In genomic region chr9:119425217-119425975, GRCm38 (mm10) we compare ENCODE assay signal across 8 mouse cellular contexts. TPM values are rescaled to one million over a fixed set of nuclear protein-coding genes. Genes with fewer than 3 reads are reported as not detected.
DNase-seq lines count a peak whose midpoint lies in the region; ATAC-seq lines count a peak whose summit lies in the region.

No protein-coding gene starts in this region.

- 19% methylated on average over 7 of the region's 7 CpGs for WGBS in heart, embryonic 12.5 days
- 19% methylated on average over 7 of the region's 7 CpGs for WGBS in kidney, embryonic 15.5 days

- DNase-seq in cerebellum, adult 11-12 months: peak; percentile 52
- no peak for DNase-seq in cerebellum, adult 11 months
- peak; percentile 54 for DNase-seq in cerebellum, adult 9-11 months
- DNase-seq in lung, postnatal 14 days: peak; percentile 51
- DNase-seq in urinary bladder, adult 2 months (ENCODE audit: low spot score): no peak
- no peak for DNase-seq in right cerebral cortex, adult 18-20 months

- H3K4me3 ChIP-seq in heart, embryonic 12.5 days: peak overlapping the region; percentile 7; the same call in 1 of the 2 replicates
- H3K4me3 ChIP-seq in kidney, embryonic 15.5 days (replicated peaks): no peak overlapping the region

- ATAC-seq in heart, embryonic 12.5 days (ENCODE audit: insufficient number of reproducible peaks, low FRiP score): peak; percentile 88
- peak; percentile 70 for ATAC-seq in kidney, embryonic 15.5 days (replicated peaks; ENCODE audit: low FRiP score)

- H3K9ac ChIP-seq in heart, embryonic 12.5 days: peak overlapping the region; percentile 51
- H3K9ac ChIP-seq in kidney, embryonic 15.5 days: no peak overlapping the region

- H3K4me2 ChIP-seq in heart, embryonic 12.5 days: peak overlapping the region; percentile 58
- H3K4me2 ChIP-seq in kidney, embryonic 15.5 days: no peak overlapping the region

- peak overlapping the region; percentile 95 for H3K27ac ChIP-seq in heart, embryonic 12.5 days (ENCODE audit: poor library complexity, severe bottlenecking)
- H3K27ac ChIP-seq in kidney, embryonic 15.5 days: peak overlapping the region; percentile 68

- H3K4me1 ChIP-seq in heart, embryonic 12.5 days (replicated peaks): peaks cover 65% of the 10 kb centered on the region
- H3K4me1 ChIP-seq in kidney, embryonic 15.5 days: peaks cover 52% of the 10 kb centered on the region

- no peaks in the 10 kb centered on the region for H3K9me3 ChIP-seq in heart, embryonic 12.5 days (replicated peaks)
- H3K9me3 ChIP-seq in kidney, embryonic 15.5 days (replicated peaks): no peaks in the 10 kb centered on the region

- H3K36me3 ChIP-seq in heart, embryonic 12.5 days: peaks cover 17% of the 10 kb centered on the region
- H3K36me3 ChIP-seq in kidney, embryonic 15.5 days: peaks cover 25% of the 10 kb centered on the region

- H3K27me3 ChIP-seq in heart, embryonic 12.5 days (replicated peaks): no peaks in the 10 kb centered on the region
- H3K27me3 ChIP-seq in kidney, embryonic 15.5 days: no peaks in the 10 kb centered on the region

RNA-seq across cellular contexts. Expression of gene Exog, which starts 19.3 kb away (rescaled TPM):
- polyA plus RNA-seq in heart, embryonic 12.5 days (2016; fragmentation: Nextera tagmentation; extraction: Ambion mirVana): 15.4 and 15.5 TPM in 2 replicates
- 24.1 and 25.3 TPM in 2 replicates for polyA plus RNA-seq in kidney, embryonic 15.5 days (2015; fragmentation: Nextera tagmentation; extraction: Ambion mirVana)
- 4.8 and 5.7 TPM in 2 replicates for polyA plus RNA-seq in urinary bladder, adult 2 months (2012; rRNA removed)

RNA-seq across cellular contexts. Expression of gene Acvr2b, which starts 23.5 kb away (rescaled TPM):
- polyA plus RNA-seq in heart, embryonic 12.5 days (2016; fragmentation: Nextera tagmentation; extraction: Ambion mirVana): 23.3 and 28.9 TPM in 2 replicates
- 36.4 and 36.6 TPM in 2 replicates for polyA plus RNA-seq in kidney, embryonic 15.5 days (2015; fragmentation: Nextera tagmentation; extraction: Ambion mirVana)
- 2.3 and 3.7 TPM in 2 replicates for polyA plus RNA-seq in urinary bladder, adult 2 months (2012; rRNA removed)

Comparison
In these comparisons a context has a peak if more than half of its experiments do, and no peak if none do; other contexts are left out.
1. DNase-seq: peak in cerebellum, adult 11-12 months (single experiment), cerebellum, adult 9-11 months (single experiment) and lung, postnatal 14 days (single experiment); none in cerebellum, adult 11 months (single experiment), urinary bladder, adult 2 months (single experiment) and right cerebral cortex, adult 18-20 months (single experiment).